Mouse (Mus musculus) megakaryocyte, embryonic 14.5 days (primary cell): Measurements from ENCODE around the gene Ifrd1.

Experiments used
- FLI1 ChIP-seq: IDR thresholded peaks from 2 replicates; pipeline ENCODE4 v1.6.1; 2012; ENCODE audit warnings: low read length, inconsistent platforms, mixed read lengths
- GATA1 ChIP-seq: IDR thresholded peaks from 3 replicates; pipeline ENCODE4 v1.6.1; 2012; ENCODE audit warnings: mixed read lengths, low read length, inconsistent platforms, borderline replicate concordance

GRCm38 (mm10) chr12:40239161-40239560, 9.1 kb downstream of the Ifrd1 start:
- no peak for TF ChIP-seq GATA1
- TF ChIP-seq FLI1, result no peak
